Mouse (Mus musculus): ENCODE data around the gene Prcc.

GRCm38 (mm10) chr3:87885281-87886003 is at the start of gene Prcc:
- TF ChIP-seq CTCF (IDR thresholded peaks at IDR 0.05; ENCODE audit: extremely low read depth, insufficient read length, insufficient replicate concordance, low read depth, low read length), result no peak
- peak; percentile 76 for TF ChIP-seq POLR2A (IDR thresholded peaks at IDR 0.05; ENCODE audit: low read depth, low read length)

Measured in small intestine, adult 2 months (tissue).